Mouse (Mus musculus): Measurements from ENCODE around the gene Riok2.
"Not testable (repeated sequence)": the region's sequence is repeated elsewhere in the genome, so short reads cannot be mapped to it uniquely, and the experiment has no call there.

The Riok2 gene

GRCm38 (mm10) chr17:17373918-17374910 lies at the start of gene Riok2:
Riok2 (plus strand) TSS chr17:17374309.
- peak; percentile 97 for DNase-seq (ENCODE audit: low read depth, low spot score)

- not testable (repeated sequence) for DNase-seq (ENCODE audit: low read depth, low spot score)
Observed at GRCm38 (mm10) chr17:17326022-17326421, 48.1 kb upstream of the Riok2 start.

- no peak for DNase-seq (ENCODE audit: low read depth, low spot score)
Observed at GRCm38 (mm10) chr17:17326636-17327035, 47.5 kb upstream of the Riok2 start.

- not testable (repeated sequence) for DNase-seq (ENCODE audit: low read depth, low spot score)
Observed at GRCm38 (mm10) chr17:17345374-17346183, 28.5 kb upstream of the Riok2 start.

GRCm38 (mm10) chr17:17346281-17346680 lies 27.8 kb upstream of the Riok2 start:
- not testable (repeated sequence) for DNase-seq (ENCODE audit: low read depth, low spot score)

GRCm38 (mm10) chr17:17373550-17373917 lies 575 bp upstream of the Riok2 start:
- no peak for DNase-seq (ENCODE audit: low read depth, low spot score)

GRCm38 (mm10) chr17:17375581-17375980 lies 1.5 kb downstream of the Riok2 start:
- no peak for DNase-seq (ENCODE audit: low read depth, low spot score)

GRCm38 (mm10) chr17:17383703-17384102 lies 9.6 kb downstream of the Riok2 start:
- DNase-seq (ENCODE audit: low read depth, low spot score) = no peak

- no peak for DNase-seq (ENCODE audit: low read depth, low spot score)
Observed at GRCm38 (mm10) chr17:17384502-17384901, 10.4 kb downstream of the Riok2 start.

GRCm38 (mm10) chr17:17386117-17386516 lies 12.0 kb downstream of the Riok2 start:
- no peak for DNase-seq (ENCODE audit: low read depth, low spot score)

- no peak for DNase-seq (ENCODE audit: low read depth, low spot score)
Observed at GRCm38 (mm10) chr17:17391823-17392222, 17.7 kb downstream of the Riok2 start.

GRCm38 (mm10) chr17:17392863-17393262 lies 18.8 kb downstream of the Riok2 start:
- DNase-seq (ENCODE audit: low read depth, low spot score) = no peak

- DNase-seq (ENCODE audit: low read depth, low spot score) = no peak
Observed at GRCm38 (mm10) chr17:17393300-17393699, 19.2 kb downstream of the Riok2 start.

GRCm38 (mm10) chr17:17394336-17394735 lies 20.2 kb downstream of the Riok2 start:
- DNase-seq (ENCODE audit: low read depth, low spot score) = peak; percentile 36

GRCm38 (mm10) chr17:17396869-17397268 lies 22.8 kb downstream of the Riok2 start:
- no peak for DNase-seq (ENCODE audit: low read depth, low spot score)

GRCm38 (mm10) chr17:17398664-17399063 lies 24.6 kb downstream of the Riok2 start:
- DNase-seq (ENCODE audit: low read depth, low spot score) = no peak

GRCm38 (mm10) chr17:17402222-17403004 lies 28.3 kb downstream of the Riok2 start, which contains the start of gene Lix1:
Lix1 (plus strand) TSS chr17:17402672.
- DNase-seq (ENCODE audit: low read depth, low spot score) = no peak

- DNase-seq (ENCODE audit: low read depth, low spot score) = no peak
Observed at GRCm38 (mm10) chr17:17403038-17403437, 28.9 kb downstream of the Riok2 start.

GRCm38 (mm10) chr17:17403578-17404112 lies 29.5 kb downstream of the Riok2 start:
- no peak for DNase-seq (ENCODE audit: low read depth, low spot score)

- DNase-seq (ENCODE audit: low read depth, low spot score) = no peak
Observed at GRCm38 (mm10) chr17:17404811-17405544, 30.9 kb downstream of the Riok2 start.
